In the genomic region with DNA sequence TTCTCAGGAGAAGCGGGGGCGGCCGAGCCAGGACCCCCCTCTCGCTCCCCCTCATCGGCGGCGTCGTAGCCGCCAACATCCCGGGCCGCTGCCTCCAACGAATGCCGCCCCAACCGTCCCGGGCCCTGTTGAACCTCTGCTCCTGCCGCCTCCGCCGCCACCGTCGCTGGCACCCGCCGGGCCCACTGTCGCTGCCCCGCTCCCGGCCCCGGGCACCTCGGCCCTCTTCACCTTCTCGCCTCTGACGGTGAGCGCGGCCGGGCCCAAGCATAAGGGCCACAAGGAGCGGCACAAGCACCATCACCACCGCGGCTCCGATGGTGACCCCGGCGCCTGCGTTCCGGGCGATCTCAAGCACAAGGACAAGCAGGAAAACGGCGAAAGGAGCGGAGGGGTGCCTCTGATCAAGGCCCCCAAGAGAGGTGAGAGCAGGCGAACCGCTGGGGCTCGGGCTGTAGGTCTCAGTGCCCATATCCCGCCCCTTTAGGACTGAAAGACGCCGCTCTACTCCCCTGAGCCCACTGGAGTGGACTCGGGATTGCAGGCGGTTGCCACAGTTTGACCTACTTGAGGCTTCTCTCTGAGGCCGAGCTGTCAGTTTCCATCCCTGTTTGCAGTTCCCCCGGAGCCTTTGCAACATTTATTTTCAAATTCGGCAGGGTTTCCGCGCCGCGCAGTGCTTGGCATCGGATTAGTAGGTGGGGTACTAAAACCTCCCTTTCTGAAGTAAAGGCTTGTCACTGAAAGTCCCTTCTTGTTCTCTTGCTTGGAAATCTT, we compare ENCODE assay signal across 8 mouse cellular contexts. TPM values are rescaled to one million over a fixed set of nuclear protein-coding genes. Genes with fewer than 3 reads are reported as not detected.
DNase-seq lines count a peak whose midpoint lies in the region; ATAC-seq and TF ChIP-seq lines count a peak whose summit lies in the region.

No protein-coding gene starts in this region.

- peak overlapping the region; percentile 99 for H3K4me3 ChIP-seq in kidney, adult 2 months (ENCODE audit: insufficient read depth, low read depth, low read length)
- peak overlapping the region; percentile 99 for H3K4me3 ChIP-seq in forebrain, embryonic 13.5 days
- peak overlapping the region; percentile 98 for H3K4me3 ChIP-seq in hindbrain, embryonic 10.5 days

- no peak for TF ChIP-seq CTCF in kidney, adult 2 months (conservative IDR thresholded peaks at IDR 0.05; ENCODE audit: insufficient read depth, insufficient read length, low read depth, low read length)

- TF ChIP-seq POLR2A in kidney, adult 2 months (IDR thresholded peaks at IDR 0.05; ENCODE audit: low read depth, low read length) = no peak

- peak; percentile 48 for ATAC-seq in forebrain, embryonic 13.5 days
- ATAC-seq in megakaryocyte, adult 5-6 weeks (ENCODE audit: poor library complexity, severe bottlenecking) = peak; percentile 14; the same call in 1 of the 2 replicates

- peak overlapping the region; percentile 77 for H3K4me2 ChIP-seq in forebrain, embryonic 13.5 days

- H3K27me3 ChIP-seq in kidney, adult 2 months (replicated peaks; ENCODE audit: control insufficient read depth, insufficient read depth, low read length) = no peaks in the 10 kb centered on the region
- H3K27me3 ChIP-seq in forebrain, embryonic 13.5 days = no peaks in the 10 kb centered on the region
- H3K27me3 ChIP-seq in hindbrain, embryonic 10.5 days (ENCODE audit: insufficient read depth, poor library complexity, severe bottlenecking) = no peaks in the 10 kb centered on the region

- peak; percentile 53 for DNase-seq in kidney, adult 2 months
- DNase-seq in kidney, postnatal 14 days = no peak
- DNase-seq in adrenal gland, postnatal 14 days = peak; percentile 67
- DNase-seq in hindbrain, embryonic 10.5 days (ENCODE audit: low spot score) = peak; percentile 71
- DNase-seq in left cerebral cortex, adult 8-10 months (ENCODE audit: low spot score in 2 of 2) = peak; percentile 42 to 47
- DNase-seq in skeletal muscle tissue, adult 2 months (ENCODE audit: low read depth, low spot score) = peak; percentile 33

- H3K36me3 ChIP-seq in kidney, adult 2 months (ENCODE audit: control insufficient read depth, insufficient read depth, low read length) = no peaks in the 10 kb centered on the region
- no peaks in the 10 kb centered on the region for H3K36me3 ChIP-seq in forebrain, embryonic 13.5 days (ENCODE audit: poor library complexity, severe bottlenecking)
- H3K36me3 ChIP-seq in hindbrain, embryonic 10.5 days = peaks cover 4% of the 10 kb centered on the region

- no peaks in the 10 kb centered on the region for H3K9me3 ChIP-seq in forebrain, embryonic 13.5 days (replicated peaks)
- H3K9me3 ChIP-seq in hindbrain, embryonic 10.5 days = no peaks in the 10 kb centered on the region

- WGBS in kidney, adult 2 months = under 1% methylated on average over 57 of the region's 60 CpGs
- under 1% methylated on average over 60 of the region's 60 CpGs for WGBS in forebrain, embryonic 13.5 days
- WGBS in hindbrain, embryonic 10.5 days = under 1% methylated on average over 60 of the region's 60 CpGs

- peak overlapping the region; percentile 46 for H3K27ac ChIP-seq in kidney, adult 2 months (ENCODE audit: insufficient read depth, low read depth, low read length)
- H3K27ac ChIP-seq in forebrain, embryonic 13.5 days = peak overlapping the region; percentile 91
- peak overlapping the region; percentile 97 for H3K27ac ChIP-seq in hindbrain, embryonic 10.5 days

- H3K4me1 ChIP-seq in kidney, adult 2 months (ENCODE audit: control insufficient read depth, insufficient read depth, low read length) = no peaks in the 10 kb centered on the region
- peaks cover 23% of the 10 kb centered on the region for H3K4me1 ChIP-seq in forebrain, embryonic 13.5 days
- H3K4me1 ChIP-seq in hindbrain, embryonic 10.5 days (replicated peaks) = peaks cover 23% of the 10 kb centered on the region

- H3K9ac ChIP-seq in forebrain, embryonic 13.5 days = peak overlapping the region; percentile 95

RNA-seq across cellular contexts. Expression of gene Rsbn1, which starts 1.0 kb away (rescaled TPM):
- polyA plus RNA-seq in kidney, adult 2 months (2012; rRNA removed) = 2.4 and 2.5 TPM in 2 replicates
- 16.2 and 18.0 TPM in 2 replicates for total RNA-seq in adrenal gland, postnatal 14 days (2021)
- 18.9 and 20.5 TPM in 2 replicates for polyA plus RNA-seq in forebrain, embryonic 13.5 days (2015; fragmentation: Nextera tagmentation; extraction: Ambion mirVana)
- polyA plus RNA-seq in hindbrain, embryonic 10.5 days (2016; fragmentation: Nextera tagmentation; extraction: Ambion mirVana) = 13.1 and 14.7 TPM in 2 replicates
- total RNA-seq in left cerebral cortex, adult 8-10 months (2022) = 10 to 100 TPM; 22.6 to 27.1 (median 23.5) TPM
- 24.0 and 31.8 TPM in 2 replicates for total RNA-seq in megakaryocyte, adult 5-6 weeks (2015)
- 29.1 and 31.1 TPM in 2 replicates for total RNA-seq in megakaryocyte, adult 5-6 weeks (2017)

RNA-seq across cellular contexts. Expression of gene Phtf1, which starts 53.0 kb away (rescaled TPM):
- 4.7 TPM in 2 replicates for polyA plus RNA-seq in kidney, adult 2 months (2012; rRNA removed)
- 18.7 and 20.3 TPM in 2 replicates for total RNA-seq in adrenal gland, postnatal 14 days (2021)
- polyA plus RNA-seq in forebrain, embryonic 13.5 days (2015; fragmentation: Nextera tagmentation; extraction: Ambion mirVana) = 31.5 and 31.7 TPM in 2 replicates
- polyA plus RNA-seq in hindbrain, embryonic 10.5 days (2016; fragmentation: Nextera tagmentation; extraction: Ambion mirVana) = 34.5 TPM in 2 replicates
- 10 to 100 TPM; 40.9 to 44.9 (median 43.4) TPM for total RNA-seq in left cerebral cortex, adult 8-10 months (2022)
- total RNA-seq in megakaryocyte, adult 5-6 weeks (2015) = 9.8 and 11.3 TPM in 2 replicates
- total RNA-seq in megakaryocyte, adult 5-6 weeks (2017) = 14.7 and 16.3 TPM in 2 replicates

RNA-seq across cellular contexts. Expression of gene Ptpn22, which starts 55.3 kb away (rescaled TPM):
- 1.8 and 2.3 TPM in 2 replicates for polyA plus RNA-seq in kidney, adult 2 months (2012; rRNA removed)
- total RNA-seq in adrenal gland, postnatal 14 days (2021) = 1.4 and 7.8 TPM in 2 replicates
- 0.14 and 0.37 TPM in 2 replicates for polyA plus RNA-seq in forebrain, embryonic 13.5 days (2015; fragmentation: Nextera tagmentation; extraction: Ambion mirVana)
- polyA plus RNA-seq in hindbrain, embryonic 10.5 days (2016; fragmentation: Nextera tagmentation; extraction: Ambion mirVana) = 0.20 and 0.24 TPM in 2 replicates
- 1 to 10 TPM in 3 of 4 experiments, under 1 TPM in 1; 0.63 to 1.7 (median 1.2) TPM for total RNA-seq in left cerebral cortex, adult 8-10 months (2022)
- 140 and 154 TPM in 2 replicates for total RNA-seq in megakaryocyte, adult 5-6 weeks (2015)
- total RNA-seq in megakaryocyte, adult 5-6 weeks (2017) = 84.6 and 105 TPM in 2 replicates

Comparison
In these comparisons a context has a peak if more than half of its experiments do, and no peak if none do; other contexts are left out.
1. H3K27ac ChIP-seq: peak in every context shown above with its lines; median percentile 97 in hindbrain, embryonic 10.5 days; 91 in forebrain, embryonic 13.5 days; 46 in kidney, adult 2 months.